Mouse (Mus musculus) frontal cortex, postnatal 25 days (tissue): ENCODE measurements around the gene Kif1a.

Experiments
- DNase-seq, 2 experiments: peaks; one replicate each; pipeline ENCODE4 v3.0.0; 2022; ENCODE audit warnings: low spot score in 2 of 2

Gene Kif1a

DNA sequence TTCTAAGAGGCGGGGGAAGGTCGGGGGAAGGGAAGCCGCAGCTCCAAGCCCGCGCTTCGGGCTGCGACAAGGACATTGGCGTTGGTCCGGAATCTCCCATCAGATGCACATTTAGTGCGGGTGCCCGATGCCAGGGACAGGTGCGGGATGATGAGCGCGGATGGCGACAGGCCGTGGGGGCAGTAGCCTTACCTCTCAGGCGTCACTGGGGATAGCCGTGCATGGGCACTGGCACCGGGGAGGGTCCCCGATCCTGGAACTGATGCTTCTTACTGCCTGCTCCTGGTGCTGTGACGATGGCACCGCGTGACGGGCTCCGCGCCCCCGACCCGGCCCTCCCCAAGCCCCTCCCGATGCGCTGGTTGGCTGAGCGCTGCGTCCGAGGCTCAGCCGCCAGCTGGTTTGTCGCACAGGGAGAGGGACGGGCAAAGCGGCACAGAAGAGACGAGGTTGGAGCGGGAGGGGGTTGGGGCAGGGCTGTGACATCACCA lies at the start of gene Kif1a:
Gene Kif1a (minus strand): TSS at position 381 of the 491 bp plus-strand sequence.
- DNase-seq, result peak; percentile 75 to 81

DNA sequence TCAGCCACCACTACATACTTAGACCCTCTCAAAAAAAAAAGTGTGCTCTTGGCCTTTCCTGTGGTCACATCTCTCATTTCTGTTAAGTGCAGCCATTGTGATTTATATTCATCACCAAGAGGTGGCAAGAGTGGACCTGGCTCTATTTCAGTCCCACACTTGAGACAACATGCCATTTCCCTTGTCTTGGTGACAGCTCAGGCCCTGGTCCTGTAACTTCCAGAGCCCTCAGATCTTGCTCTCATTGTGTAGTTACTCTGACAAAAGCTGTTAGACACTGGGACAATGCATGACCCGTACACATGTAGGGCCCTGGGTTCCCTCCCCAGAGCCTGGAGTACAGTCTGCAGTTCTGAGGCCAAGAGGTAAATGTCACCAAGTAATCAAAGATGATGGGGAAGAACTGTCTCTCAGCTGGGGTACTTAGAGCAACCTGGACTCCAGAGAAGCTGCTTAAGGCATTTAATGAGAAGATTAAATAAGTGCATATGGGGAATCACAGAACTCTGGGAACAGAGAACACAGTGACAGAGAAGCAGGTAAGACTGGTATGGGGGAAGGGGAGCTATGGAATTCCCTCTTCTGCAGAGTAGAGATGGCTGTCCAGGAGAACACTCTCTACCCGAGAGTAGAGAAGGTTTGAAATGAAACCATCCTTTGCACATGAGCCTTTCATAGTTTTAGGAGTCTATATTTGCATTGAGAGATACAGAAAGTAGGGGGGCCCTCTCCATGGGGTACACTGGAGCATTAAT lies 49.3 kb upstream of the Kif1a start:
- no peak for DNase-seq

DNA sequence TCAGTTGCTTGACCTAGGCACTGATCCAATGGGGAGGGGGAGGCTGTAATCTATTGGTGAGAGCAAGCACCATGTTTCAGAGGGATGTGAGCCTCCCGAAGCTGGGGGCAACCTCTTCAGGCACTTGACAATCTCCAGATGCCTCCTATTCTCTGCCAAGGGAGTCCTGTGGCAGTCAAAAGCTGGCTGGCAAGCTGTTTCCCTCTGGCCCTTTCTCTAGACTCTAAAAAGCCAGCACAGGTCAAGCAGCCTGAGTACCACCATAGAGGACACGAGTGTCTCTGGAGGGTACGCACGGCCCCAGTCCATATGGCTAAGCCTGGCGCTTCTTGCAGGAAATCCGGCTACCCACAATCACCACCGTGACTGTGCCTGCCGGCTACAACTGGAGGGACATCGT lies 42.4 kb upstream of the Kif1a start:
- no peak for DNase-seq

DNA sequence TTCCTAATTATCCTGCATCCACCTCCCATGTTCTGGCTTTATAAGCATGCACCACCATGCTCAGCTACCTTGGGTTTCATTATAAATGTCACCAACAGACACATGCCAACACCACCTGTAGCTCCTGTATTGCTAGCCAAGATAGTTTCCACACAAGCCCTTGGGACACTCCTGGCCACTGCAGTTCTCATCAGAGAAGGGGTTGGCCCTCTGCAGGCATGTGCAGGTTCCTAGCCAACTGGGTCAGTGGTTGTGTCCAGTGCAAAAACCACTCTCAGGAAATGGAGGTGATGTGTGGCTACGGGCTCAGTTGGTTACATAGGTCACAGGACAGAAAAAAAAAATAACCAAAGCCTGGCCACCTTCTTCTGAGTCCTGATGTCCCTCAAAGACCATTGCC lies 41.1 kb upstream of the Kif1a start:
- no peak for DNase-seq

DNA sequence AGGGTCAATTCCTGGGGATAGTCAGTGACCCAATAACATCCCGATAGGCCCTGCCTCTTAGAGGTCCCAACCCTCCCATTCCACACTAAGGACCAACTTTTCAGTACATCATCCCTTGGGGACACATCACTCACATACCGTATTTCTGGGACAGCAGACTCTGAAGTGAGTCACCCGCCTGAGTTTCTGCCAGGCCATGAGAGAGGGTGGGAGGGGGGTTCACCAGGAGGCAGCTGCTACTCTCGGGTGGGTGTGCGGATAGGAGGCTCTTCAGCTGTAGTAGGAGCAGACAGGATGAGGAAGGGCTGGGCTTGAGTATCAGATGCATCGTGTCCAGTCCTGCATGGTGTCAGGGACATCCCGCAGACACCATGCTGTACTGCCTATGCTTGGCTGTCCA lies 38.0 kb upstream of the Kif1a start:
- DNase-seq, result no peak

DNA sequence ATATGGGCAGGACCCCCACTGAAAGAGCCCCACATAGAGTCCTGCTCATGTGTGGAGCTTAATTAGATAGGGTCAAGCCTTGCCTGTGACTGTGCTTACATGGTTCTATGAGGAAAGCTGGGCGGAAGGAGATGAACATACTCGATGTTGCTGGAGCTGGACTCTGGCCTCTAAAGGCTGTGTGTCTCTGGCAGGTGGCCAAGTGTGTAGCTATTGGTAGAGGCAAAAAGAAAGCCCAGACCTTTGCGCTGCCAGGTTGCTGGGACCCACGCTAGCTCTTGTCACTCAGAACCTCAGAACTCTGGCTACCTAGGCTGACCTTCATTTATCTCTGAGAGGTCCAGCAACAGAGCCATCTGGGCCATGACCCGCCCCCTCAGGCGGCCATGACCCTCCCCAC lies 36.8 kb upstream of the Kif1a start:
- DNase-seq, result no peak

DNA sequence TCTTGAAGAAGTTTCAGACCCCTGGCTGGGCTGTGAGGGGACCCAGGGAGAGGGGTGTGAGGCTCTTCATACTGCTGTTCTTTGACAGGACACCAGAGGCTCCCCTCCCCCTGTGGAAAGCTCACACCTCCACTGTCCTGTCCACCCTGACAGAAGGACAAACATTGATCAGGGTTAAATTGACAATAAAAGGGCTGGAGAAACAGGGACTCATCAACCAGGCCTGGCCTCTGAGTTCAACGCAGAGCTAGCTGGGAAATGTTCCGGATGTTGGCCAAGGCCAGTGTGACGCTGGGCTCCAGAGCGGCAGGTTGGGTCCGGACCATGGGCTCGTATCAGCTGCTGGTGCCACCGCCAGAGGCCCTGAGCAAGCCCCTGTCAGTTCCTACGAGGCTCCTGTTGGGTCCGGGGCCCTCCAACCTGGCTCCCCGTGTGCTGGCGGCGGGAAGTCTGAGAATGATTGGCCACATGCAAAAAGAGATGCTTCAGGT lies 33.3 kb upstream of the Kif1a start, which contains the start of gene Agxt:
Gene Agxt (plus strand): TSS at position 205 of the 491 bp plus-strand sequence.
- no peak for DNase-seq

DNA sequence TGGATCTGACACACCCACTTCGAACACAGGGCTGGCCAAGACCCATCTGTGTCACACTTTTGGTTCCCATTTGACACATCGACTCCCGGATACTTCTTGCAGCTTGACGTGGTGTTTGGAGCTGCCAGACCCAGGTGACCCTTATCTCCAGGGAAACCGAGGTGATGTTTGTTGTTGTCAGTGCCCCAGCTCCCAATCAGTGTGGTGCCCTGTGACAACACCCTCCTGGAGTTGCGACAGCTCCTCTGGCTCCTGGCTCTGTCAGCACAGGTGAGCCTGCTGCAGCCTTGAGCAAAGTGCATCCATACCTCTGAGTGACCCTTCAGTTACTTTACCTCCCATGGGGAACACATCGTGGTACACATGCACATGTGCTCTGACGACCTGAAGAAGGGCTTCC lies 30.9 kb upstream of the Kif1a start:
- no peak for DNase-seq

DNA sequence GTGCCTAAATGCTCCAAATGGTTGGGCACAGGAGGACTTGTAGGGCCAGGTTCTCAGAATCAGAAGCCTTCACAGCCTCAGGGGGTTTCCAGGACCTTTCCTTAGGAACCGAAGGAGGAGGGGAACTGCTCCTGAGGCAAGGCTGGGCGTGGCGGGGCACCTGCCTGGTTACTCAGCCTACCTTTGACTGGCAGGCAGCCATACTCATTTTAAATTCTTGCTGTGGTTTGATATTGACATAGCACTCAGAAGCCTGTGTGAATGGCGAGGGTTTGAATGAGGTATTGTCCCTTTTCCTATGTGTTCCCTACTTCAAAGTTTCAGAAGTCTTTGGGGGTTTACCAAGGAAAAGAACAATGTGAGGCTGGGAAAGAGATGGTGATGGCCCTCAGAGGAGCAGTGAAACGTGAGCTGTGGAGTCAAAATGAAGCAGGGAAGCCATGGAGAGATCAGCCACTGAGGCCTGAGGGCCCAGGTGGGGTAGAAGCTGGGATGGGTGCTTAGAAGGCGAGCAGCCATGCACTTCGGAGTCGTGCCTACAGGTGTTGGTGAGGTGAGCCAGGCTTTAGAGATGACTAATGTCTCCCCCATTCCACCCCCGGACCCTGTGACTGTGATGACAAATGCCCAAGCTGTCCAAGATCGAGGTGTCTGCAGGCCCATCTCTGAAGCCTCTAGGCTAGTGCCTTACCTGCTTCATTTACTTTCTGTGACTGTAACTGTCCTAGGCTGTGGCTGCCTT lies 28.7 kb upstream of the Kif1a start:
- DNase-seq, result no peak

DNA sequence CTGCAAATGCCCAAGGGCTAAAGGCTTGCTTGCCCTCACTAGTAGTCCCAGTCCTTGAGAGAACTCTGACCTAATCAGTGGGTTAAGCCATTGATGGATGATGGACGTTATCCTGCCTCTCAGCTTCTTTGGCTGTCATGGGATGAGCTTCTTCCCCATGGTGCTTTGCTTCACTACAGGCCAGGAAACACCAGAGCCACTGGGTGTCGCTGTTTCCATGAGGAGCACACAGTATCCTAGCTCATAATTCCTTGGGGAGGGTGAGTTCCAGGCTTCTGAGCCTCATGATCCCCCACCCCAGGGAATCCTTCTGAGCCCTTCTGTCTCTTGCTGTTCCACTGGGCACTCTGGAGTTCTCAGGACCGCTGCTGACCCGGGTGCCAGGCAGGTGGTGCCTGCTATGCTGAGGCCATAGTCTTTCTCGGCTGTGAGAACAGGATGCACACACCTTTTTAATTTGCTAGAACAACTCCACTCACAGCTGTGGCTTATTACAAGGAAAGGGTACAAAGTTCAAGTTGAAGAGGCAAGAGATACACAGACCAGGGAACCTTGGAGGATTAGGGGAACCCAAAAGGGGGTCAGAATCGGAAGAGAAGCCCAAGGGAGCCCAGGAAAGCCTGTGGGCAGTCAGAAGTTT lies 27.1 kb upstream of the Kif1a start:
- DNase-seq, result peak; percentile 64 to 69

DNA sequence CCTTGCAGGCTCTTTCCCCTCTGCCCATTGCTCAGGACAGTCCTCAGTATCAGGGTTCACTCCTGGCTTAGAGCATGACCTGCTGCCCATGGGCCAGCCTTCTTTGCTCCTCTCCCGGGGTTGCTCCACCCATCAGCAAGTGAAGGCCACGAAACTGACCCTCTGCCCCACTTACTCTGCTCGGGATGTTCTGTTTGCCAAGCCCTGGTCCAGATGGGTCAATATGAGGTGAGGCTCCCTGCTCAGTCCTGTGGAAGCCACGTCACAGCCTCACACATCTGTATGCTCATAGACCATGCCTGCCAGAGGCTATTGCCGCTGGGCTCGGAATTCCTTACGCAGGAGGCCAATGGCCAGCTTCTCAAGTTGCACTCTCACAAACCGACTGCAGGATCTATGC lies 26.5 kb upstream of the Kif1a start:
- DNase-seq, result no peak

DNA sequence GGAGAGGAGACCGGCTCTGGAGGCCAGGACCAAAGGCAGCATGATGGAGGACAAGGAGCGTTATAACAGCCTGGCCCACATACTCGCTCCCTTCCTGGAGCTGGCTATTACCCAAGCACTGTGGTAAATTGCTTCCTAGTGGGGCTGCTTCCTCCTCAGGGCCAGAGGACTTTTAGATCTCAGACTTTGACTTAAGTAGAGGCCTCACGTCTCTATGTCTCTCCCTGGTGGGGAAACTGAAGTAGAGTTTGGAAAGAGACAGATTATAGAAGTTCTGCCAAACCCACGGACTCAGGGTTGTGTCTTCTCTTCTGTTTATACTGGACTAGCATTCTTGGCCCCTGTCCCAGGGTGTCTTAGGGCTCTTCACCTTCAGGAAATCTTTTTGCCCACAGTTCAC lies 23.5 kb upstream of the Kif1a start:
- DNase-seq, result no peak

DNA sequence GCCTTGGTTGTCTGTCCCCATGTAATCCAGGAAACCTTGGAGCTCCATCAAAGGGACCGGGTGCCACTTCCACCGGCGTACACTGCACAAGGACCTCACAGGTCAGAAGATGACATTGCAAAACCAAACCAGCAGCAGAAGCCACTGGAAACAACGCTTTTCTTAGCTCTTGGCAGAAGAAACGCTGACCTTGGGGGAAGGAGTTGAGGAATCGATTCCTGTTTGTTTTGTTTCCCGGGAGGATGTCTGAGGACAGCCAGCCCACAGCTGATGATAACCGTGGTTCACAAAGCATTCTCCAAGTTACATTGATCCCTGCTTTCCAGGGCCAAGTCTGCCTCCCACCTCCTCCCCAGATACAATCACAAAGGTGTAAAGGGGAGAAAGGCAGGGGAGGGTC lies 22.3 kb upstream of the Kif1a start:
- no peak for DNase-seq

DNA sequence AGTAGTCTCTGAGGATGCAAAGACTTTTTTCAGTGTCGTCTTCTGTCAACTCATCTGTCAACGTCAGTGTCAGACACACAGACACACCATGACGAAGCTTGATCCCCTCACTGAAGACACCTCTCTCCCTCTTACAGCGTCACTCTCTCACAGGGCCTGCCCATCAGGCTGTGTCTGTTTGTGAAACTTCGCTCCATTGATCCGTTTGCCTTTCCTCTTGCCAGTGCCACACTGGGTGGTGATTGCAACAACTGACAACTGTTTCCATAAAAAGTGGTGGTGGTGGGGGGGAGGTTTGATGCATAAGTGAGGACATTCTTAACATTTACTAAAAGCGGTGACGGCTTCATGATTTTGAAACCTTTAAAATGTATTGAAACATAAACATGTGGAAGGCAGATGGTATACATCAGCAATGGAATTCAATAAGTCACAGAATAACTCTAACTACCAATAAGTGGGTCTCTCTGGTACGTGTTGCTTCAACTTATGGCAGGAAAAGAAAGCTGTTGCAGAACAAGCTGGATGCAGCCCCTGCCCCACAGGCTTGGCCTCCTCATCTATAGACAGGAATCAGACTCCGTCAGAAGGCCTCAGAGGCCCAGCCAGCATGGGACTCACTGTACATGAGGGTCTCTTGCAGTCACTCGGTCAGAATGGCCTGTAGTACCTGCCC lies 21.6 kb upstream of the Kif1a start:
- no peak for DNase-seq

DNA sequence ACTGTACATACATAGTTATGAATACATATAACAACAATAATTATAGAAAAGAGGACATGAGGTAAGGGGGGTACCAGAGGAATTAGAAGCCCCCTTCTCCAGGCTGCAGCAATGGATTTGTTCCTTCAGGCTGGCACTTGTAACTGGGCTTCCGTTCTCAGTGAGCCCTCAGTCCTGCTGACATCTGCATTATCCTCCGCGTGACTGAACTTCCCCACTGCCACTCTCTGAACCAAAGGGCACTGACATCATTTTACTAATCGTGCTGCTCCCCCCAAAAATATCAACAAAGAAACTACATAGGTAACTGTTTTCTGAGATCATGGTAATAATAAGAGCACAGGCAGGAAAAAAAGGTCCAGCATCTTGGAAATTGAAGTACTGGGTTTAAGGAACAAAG lies 17.1 kb upstream of the Kif1a start:
- DNase-seq, result no peak

DNA sequence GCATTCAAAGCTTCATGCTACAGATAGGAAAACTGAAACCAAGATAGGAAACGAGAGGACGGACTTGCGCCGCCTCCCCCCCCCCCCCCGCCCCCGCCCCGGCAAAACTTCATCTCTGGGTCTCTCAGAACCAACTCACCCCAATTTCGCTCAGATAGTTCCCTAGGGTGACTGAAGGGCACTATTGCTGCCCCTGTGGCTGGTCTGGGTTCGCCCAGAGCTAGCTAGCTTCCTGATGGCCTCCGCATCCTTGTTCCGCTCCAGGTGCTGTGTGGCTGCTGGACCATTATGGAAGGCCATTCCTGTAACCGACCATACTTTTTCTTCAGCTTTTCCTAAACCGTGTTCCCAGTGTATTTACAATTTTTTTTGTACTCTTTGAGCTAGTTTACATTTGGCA lies 13.7 kb upstream of the Kif1a start:
- no peak for DNase-seq

DNA sequence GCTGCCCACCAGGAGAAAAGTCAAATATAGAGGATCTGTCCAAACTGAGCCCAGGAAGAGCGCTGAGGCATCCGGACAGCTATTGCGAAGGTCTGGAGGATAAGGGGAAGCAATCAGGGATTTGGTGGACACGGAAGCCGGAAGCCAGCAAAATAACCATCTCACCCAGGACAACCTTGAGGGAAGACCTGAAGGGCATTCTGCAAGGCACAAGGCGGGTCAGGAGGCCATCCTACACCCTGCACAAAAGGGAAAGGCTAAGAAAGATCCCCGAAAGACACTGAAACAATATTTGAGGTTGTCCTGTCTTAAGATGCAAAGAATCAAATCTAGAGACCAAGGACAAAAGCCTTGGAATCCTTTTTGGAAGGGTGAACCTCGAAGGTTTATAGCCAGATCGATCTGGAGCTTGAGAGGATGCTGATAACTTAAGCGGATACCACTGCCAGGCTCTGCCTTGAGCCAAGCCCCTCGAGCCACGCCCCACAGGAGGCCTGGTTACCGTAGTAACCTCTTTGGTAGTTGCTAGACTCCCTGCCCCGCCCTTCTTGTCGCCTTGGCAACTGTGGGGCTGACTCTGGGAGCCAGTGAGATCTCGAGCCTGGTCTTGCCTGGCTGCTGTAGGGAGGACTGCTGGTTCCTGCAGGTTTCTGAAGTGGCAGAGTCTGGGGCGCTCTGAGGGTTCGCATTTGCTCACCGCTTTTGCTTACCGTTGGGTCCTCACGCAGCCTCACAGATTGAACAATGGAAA lies 13.1 kb upstream of the Kif1a start:
- DNase-seq, result peak; percentile 48 to 62

DNA sequence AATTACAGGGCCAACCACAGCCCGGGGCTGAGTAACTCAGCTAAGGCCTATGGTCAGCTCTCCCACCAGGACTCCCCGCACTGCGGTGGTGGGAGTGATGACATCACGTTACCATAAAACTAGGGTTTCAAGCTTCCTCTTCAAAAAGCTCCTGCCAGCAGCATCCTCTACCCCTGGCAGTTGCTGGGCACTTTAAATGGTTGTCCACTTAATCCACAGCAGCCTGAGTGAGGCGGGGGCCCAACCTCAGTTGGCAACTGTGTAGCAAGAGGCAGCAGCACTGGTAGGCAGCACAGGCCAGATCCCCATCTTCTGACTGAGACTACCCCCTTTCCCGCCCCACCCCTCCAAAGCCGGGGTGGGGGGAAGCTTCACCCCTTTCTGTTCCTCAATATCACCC lies 949 bp upstream of the Kif1a start:
- DNase-seq, result no peak

DNA sequence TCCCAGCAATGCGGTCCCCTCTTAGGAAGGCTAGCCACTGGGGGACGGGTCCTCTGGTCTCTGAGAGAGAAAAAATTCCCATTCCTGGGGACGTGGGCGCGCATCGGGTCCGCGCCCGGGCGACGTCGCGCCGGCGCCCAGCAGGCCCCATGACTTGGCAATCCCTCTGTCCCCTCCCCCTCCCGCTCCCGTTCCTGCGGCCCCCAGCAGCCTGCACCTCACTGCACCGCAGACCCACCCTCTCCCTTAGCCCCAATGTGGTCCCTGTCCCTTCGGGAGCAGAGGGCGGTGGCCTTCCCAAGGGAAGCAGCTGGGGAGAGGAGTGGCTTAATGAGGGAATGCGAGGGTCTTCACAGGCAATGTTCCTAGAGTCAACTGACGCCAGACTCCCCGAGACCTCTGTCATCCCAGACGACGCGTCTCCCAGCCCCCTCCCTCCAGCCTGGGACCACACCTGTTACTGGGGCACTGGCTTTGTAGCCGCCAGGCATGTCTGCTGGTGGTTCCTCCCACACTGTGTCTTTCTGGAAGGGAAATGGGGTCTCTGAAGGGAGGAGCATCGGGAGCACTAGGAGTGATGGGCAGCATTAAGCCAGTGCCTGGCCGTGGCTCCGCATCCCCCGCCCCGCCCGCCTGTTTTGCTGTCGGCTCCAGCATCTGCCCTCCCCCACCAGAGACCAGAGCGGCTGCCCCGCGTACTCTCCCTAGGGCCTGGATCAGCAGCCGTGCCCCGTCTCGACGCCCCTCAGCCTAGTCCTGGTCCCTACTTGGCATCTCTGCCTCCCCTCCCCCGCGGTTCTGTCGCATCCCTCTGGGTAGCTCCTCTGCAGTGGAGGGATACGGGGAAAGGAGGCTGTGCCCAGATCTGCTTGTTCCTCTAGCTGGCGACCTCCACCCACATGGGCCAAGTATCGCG lies 917 bp downstream of the Kif1a start:
- peak in 1 of 2 experiments; percentile 53 for DNase-seq

DNA sequence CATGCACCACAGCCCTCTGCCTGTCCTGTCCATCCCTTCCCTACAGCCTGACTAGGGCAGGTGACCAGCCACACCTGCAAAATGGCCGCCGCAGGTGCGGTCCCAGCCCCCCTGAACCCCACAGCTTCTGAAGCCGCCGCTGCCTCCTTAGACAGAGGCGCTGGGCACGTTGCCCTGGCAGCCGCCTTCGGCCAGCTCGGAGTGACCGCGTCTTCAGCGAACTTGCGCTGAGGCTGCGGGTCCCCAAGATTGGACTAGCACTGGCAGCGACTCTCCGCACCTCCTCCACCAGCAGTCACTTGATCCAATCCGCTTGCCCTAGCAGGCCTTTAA lies 1.5 kb downstream of the Kif1a start:
- no peak for DNase-seq
